Mouse (Mus musculus) ES-E14 (cell line): ENCODE results near the gene Zfp60. TPM values are rescaled to one million over a fixed set of nuclear protein-coding genes. Genes with fewer than 3 reads are reported as not detected.
A peak's percentile ranks its signal among the peaks of the same experiment; 100 is the strongest.

ENCODE experiments used
- DNase-seq: peaks from one replicate; pipeline ENCODE4 v3.0.0-alpha.2; 2013; ENCODE audit warnings: low read depth, low spot score
- H3K27ac ChIP-seq: 2 replicates; pipeline ENCODE4 v1.5.1; 2012; ENCODE audit warnings: low read depth, mild to moderate bottlenecking, low read length, moderate library complexity, mixed read lengths; ENCODE audit not compliant: poor library complexity, insufficient read depth, severe bottlenecking
- H3K36me3 ChIP-seq: 2 replicates; pipeline ENCODE4 v1.6.1; 2012; ENCODE audit warnings: mild to moderate bottlenecking, low read length, moderate library complexity, mixed read lengths; ENCODE audit not compliant: control insufficient read depth, poor library complexity, insufficient read depth, severe bottlenecking
- H3K4me1 ChIP-seq, 2 experiments: fragments of 150-350 bp in 1 of 2; sonication (generic) in 1 of 2; 2 replicates each; pipeline ENCODE4 v1.6.1; 2012; ENCODE audit warnings: low read length in 2 of 2, mild to moderate bottlenecking in 1 of 2, mixed read lengths in 1 of 2; ENCODE audit not compliant: control insufficient read depth in 2 of 2, insufficient read depth in 2 of 2, poor library complexity in 1 of 2
- H3K4me3 ChIP-seq, 2 experiments: fragments of 150-350 bp in 1 of 2; sonication (generic) in 1 of 2; 2 replicates each; pipeline ENCODE4 v1.5.1; 2012; ENCODE audit warnings: low read length in 2 of 2, low read depth in 1 of 2, mild to moderate bottlenecking in 1 of 2, mixed read lengths in 1 of 2; ENCODE audit not compliant: insufficient read depth in 1 of 2, poor library complexity in 1 of 2, severe bottlenecking in 1 of 2
- H3K9ac ChIP-seq: 2 replicates; pipeline ENCODE4 v1.6.1; 2012; ENCODE audit warnings: low read depth, mild to moderate bottlenecking, low read length, mixed read lengths; ENCODE audit not compliant: poor library complexity, insufficient read depth, severe bottlenecking
- H3K9me3 ChIP-seq: fragments of 150-350 bp; sonication (generic); 2 replicates; pipeline ENCODE4 v1.6.1; 2012; ENCODE audit warnings: low read depth, mild to moderate bottlenecking, low read length; ENCODE audit not compliant: control insufficient read depth, insufficient read depth
- CHD2 ChIP-seq: IDR thresholded peaks from 2 replicates; pipeline ENCODE4 v1.6.1; 2014; ENCODE audit warnings: mild to moderate bottlenecking, low read depth, low read length, inconsistent platforms
- HCFC1 ChIP-seq: IDR thresholded peaks from 2 replicates; pipeline ENCODE4 v1.6.1; 2012; ENCODE audit warnings: low read length, inconsistent platforms, borderline replicate concordance; ENCODE audit not compliant: insufficient read depth
- MAFK ChIP-seq: IDR thresholded peaks from 2 replicates; pipeline ENCODE4 v1.6.1; 2014; ENCODE audit warnings: mild to moderate bottlenecking, low read depth, low read length, inconsistent platforms; ENCODE audit not compliant: insufficient read depth
- ZC3H11A ChIP-seq: IDR thresholded peaks from 2 replicates; pipeline ENCODE4 v1.6.1; 2012; ENCODE audit warnings: low read depth, mild to moderate bottlenecking, inconsistent platforms, low read length, borderline replicate concordance
- ZNF384 ChIP-seq: IDR thresholded peaks from 2 replicates; pipeline ENCODE4 v1.6.1; 2012; ENCODE audit warnings: low read depth, low read length, inconsistent platforms
- in situ Hi-C, 2 experiments: fragments of 600-800 bp; cut with MboI; formaldehyde crosslinking; loops; one replicate each; pipeline ENCODE4 v1.15.1; 2025; ENCODE audit warnings: low sequenced_read_pairs in 2 of 2, inconsistent platforms in 1 of 2; ENCODE audit not compliant: unreplicated experiment in 2 of 2
- total RNA-seq: library from RNA; depleted of rRNA; stranded (reverse); fragments of 300-350 nt; gene quantifications from 2 replicates; pipeline ENCODE4 v1.2.3, GENCODE M21; 2012; rRNA removed

Gene Zfp60
- total RNA-seq, 1 experiment: 12.0 TPM

GRCm38 (mm10) chr7:27801137-27801536 lies 69.9 kb downstream of the Zfp60 start:
- Histone ChIP-seq H3K9me3 (peaks cover 4% of the 10 kb centered on the region; the same call in 1 of the 2 replicates), H3K4me1 (peaks cover 0 to 4% of the 10 kb centered on the region in 2 experiments; a peak in 3 of 4 replicates), H3K27ac (no peak overlapping the region), H3K36me3 (no peaks in the 10 kb centered on the region; the same call in 1 of the 2 replicates), H3K9ac (no peak overlapping the region), H3K4me3 (no peak overlapping the region)
- in situ Hi-C loops: no loop called here
- TF ChIP-seq ZC3H11A (peak; percentile 45), CHD2 (no peak)
- no peak for DNase-seq

- no peaks in the 10 kb centered on the region for H3K9me3 ChIP-seq
Measured at GRCm38 (mm10) chr7:27802986-27803385, 71.8 kb downstream of the Zfp60 start.

More at GRCm38 (mm10) chr7:27802986-27803385, 71.8 kb downstream of the Zfp60 start:
- Histone ChIP-seq H3K27ac (no peak overlapping the region), H3K4me3 (no peak overlapping the region), H3K9ac (no peak overlapping the region; the same call in 1 of the 2 replicates), H3K36me3 (peaks cover 2% of the 10 kb centered on the region; the same call in 1 of the 2 replicates), H3K4me1 (peaks cover 0 to 4% of the 10 kb centered on the region in 2 experiments; a peak in 3 of 4 replicates)
- TF ChIP-seq CHD2 (no peak), ZC3H11A (no peak), MAFK (no peak), ZNF384 (no peak), HCFC1 (no peak)
- in situ Hi-C loops: no loop called here
- no peak for DNase-seq

Other genes with a start within 250 kb of the Zfp60 start
- 13.1 and 25.1 TPM in 2 replicates for gene Sertad1, start 244.5 kb upstream of the Zfp60 start, total RNA-seq
- gene Prx, start 232.1 kb upstream of the Zfp60 start, total RNA-seq: 10.0 TPM in 2 replicates
- gene Hipk4, start 208.1 kb upstream of the Zfp60 start, total RNA-seq: 1.7 and 2.1 TPM in 2 replicates
- 77.9 and 128 TPM in 2 replicates for gene Pld3, start 178.2 kb upstream of the Zfp60 start, total RNA-seq
- 12.6 and 15.9 TPM in 2 replicates for gene 2310022A10Rik, start 178.2 kb upstream of the Zfp60 start, total RNA-seq
- gene Akt2, start 139.8 kb upstream of the Zfp60 start, total RNA-seq: 42.2 and 44.8 TPM in 2 replicates
- 0.54 and 0.74 TPM in 2 replicates for gene Ttc9b, start 77.5 kb upstream of the Zfp60 start, total RNA-seq
- gene Map3k10, start 56.8 kb upstream of the Zfp60 start, total RNA-seq: 20.2 and 21.6 TPM in 2 replicates
- 5.3 and 6.6 TPM in 2 replicates for gene Zfp607b, start 42.0 kb upstream of the Zfp60 start, total RNA-seq
- 6.8 and 9.3 TPM in 2 replicates for gene Zfp626, start 75.8 kb downstream of the Zfp60 start, total RNA-seq
- 14.5 and 16.3 TPM in 2 replicates for gene Zfp59, start 107.2 kb downstream of the Zfp60 start, total RNA-seq
- gene Zfp607a, start 126.1 kb downstream of the Zfp60 start, total RNA-seq: 3.8 and 3.9 TPM in 2 replicates
- gene Zfp974, start 198.1 kb downstream of the Zfp60 start, total RNA-seq: 3.5 and 3.8 TPM in 2 replicates
- gene Zfp780b, start 247.8 kb downstream of the Zfp60 start, total RNA-seq: 12.4 and 15.2 TPM in 2 replicates